Mouse (Mus musculus): Measurements from ENCODE around the gene Hlcs. TPM values are rescaled to one million over a fixed set of nuclear protein-coding genes. Genes with fewer than 3 reads are reported as not detected.

Hlcs gene
- total RNA-seq, 2 experiments from 2014 or later: 6.7 to 6.9 TPM

DNA sequence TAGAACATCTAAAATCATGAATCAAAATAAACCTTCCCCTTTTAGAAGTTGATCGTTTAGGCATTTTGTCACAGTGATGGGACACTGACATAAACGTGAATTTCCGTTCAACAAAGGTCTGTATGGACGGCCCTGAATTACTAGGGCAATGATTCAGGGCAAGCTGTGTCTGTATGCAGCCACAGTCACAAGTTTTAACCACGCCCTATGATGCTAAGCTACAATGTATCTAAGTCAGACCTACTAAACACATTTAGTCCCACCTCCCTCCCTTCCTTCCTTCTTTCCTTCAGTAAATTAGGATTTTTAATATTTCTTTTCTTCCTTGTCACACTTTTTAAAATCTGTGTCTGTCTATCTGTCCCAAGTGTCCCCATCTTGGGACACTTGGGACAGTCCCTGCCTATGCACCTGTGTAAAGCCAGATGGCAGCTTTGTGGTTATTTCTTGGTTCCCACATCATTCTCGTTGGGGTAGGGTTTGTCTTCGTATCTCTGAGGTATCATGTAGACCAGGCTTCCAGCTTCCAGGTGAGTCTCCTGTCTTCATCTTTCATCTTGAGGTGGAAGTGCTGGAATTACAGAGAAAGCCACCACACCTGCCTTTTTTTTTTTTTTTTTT lies 137.9 kb downstream of the Hlcs start:
- ATAC-seq (replicated peaks; ENCODE audit: poor library complexity, severe bottlenecking): no peak

DNA sequence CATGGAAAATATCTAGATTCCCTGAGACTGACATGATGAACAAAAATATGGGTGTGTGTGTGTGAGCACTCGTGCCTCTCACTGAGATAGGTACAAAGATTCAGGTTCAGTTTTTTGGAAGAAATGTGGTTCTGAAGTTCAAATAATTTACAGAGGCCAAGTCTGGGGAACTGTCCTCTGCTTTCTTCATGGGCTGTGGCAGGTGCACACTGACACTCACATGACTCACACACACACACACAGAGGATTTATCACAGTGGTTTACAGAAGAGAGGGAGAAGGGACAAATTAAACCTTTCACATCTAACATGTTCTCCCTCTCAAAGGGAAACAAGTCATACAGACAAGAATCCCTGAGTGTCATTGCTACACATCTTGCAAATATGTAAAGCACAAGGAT lies 140.0 kb downstream of the Hlcs start:
- ATAC-seq (replicated peaks; ENCODE audit: poor library complexity, severe bottlenecking): no peak

DNA sequence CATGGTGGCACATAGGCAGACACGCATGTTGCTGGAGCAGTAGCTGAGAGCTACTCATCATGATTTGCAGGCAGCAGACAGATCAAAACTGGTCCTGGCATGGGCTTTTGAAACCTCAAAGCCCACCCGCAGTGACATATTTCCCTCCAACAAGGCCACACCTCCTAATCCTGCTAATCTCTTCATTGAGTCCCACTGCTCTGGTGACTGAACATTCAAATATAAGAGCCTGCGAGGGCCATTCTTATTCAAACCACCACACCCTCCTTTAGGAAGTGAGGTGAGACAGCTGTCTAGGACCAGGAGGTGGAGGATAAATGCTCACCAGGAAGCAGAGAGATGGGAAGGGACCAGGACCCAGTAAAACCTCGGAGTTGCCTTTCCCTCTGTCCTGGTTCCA lies 143.2 kb downstream of the Hlcs start:
- ATAC-seq (replicated peaks; ENCODE audit: poor library complexity, severe bottlenecking): no peak

DNA sequence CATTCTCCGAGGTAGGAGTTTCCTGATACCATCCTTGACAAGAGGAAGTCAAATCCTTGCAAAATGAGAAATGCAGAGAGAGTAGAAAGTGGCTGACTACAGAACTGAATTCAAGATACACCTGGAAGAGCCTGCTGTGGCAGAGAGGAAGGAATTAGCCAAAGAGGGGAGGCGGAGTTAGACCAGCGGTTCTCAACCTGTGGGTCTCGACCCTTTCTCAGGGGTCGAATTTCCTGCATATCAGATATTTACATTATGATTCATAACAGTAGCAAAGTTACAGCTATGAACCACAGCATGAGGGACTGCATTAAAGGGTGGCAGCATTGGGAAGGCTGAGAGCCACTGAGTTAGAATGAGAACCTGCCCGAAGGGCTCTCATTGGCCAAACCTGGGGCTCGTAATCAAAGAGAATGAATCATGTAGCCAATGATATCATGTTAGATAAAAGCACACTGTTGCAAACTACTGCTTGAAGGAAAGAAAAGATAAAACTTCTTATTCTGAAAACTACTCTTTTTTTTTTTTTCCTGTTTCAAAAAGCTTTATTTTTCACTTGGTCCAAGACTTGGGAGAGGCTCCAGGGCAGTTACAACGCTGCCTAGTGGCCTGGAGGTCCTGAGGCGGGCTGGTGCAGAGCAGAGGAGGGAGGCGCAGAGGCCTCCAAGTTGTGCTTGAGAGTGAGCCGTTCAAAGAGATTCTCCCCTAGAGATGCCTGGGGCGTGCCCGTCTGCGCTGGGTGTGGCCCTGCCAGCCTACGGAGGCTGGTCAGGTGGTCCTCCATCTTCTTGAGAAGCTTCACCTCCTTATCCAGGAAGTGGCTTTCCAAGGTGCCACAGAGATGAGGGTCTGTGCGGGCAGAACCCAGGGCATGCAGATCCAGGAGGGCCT lies 144.5 kb downstream of the Hlcs start:
- no peak for ATAC-seq (replicated peaks; ENCODE audit: poor library complexity, severe bottlenecking)

DNA sequence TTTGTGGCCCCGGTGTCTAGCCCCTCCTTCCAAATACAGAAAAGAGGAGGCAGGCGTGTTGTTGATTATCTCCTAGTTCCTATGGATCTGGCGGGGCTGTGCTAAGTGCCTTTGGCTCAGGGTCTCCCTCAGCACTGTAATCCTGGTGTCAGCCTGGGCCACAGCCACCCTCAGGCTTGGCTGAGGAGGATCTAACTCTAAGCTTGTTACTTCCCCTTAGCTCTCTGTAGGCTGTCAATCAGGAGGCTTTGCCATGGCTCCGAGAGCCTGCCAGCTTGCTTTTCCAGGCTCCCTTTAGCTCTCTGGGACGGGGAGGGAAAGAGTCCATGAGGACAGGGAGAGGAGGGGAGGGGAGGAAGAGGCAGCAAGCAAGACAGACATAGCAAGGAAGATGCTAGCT lies 148.4 kb downstream of the Hlcs start:
- peak; percentile 44; the same call in 1 of the 2 replicates for ATAC-seq (replicated peaks; ENCODE audit: poor library complexity, severe bottlenecking)

DNA sequence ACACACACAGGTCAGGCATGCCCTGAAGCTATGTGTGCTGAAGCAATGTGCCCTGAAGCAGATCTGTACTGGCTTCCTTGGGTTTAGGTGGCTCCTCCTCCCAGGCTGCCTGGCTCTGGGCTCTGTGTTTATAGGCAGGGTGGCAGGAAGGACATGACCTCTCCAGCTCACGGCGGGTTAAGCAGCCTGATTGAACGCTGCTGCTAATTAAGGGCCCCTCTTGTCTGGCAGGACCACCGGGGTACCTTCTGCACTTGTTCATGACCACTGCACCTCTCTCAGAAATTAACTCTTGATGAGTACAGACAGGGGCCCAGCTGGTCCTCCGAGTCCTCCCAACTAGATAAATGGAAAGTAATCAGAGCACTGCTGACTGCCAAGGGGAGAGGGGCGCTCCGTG lies 149.1 kb downstream of the Hlcs start:
- no peak for ATAC-seq (replicated peaks; ENCODE audit: poor library complexity, severe bottlenecking)

DNA sequence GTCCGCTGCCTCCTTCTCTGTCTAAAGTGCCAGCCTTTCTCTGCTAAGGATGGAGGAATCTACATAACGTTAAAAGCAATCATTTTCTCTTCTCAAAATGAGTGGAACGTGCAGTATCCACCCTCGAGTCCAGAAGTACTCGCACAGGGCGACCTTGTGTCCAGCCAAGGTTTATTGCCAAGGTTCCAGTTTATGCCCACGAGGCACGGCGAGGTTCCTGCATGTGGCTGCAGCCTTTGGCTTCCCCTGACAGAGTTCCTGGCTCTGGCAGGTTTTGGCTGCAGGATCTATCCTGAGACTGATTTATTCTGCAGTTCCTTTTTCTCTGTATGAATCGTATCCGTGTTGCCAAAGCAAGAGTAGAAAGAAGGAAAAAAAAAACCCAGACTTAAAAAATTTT lies 150.3 kb downstream of the Hlcs start:
- ATAC-seq (replicated peaks; ENCODE audit: poor library complexity, severe bottlenecking): no peak

DNA sequence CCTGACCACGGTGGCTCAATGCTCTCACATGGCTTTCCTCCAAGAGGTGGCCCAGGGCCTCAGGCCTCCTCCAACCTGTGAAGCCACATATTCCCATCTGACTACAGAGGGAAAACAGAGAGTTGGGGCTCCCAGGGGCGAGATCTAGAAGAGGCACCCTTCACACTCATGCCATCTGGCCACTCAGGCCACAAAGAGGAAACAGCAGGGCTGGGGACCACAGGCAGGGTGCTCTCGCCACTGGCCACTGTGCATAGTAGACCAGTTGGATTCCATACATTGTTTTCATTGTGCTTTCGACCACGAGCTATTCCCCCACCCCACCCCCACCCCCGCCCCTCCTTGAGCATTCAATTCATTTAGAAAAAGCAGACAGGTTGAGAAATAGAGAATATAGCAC lies 151.4 kb downstream of the Hlcs start:
- ATAC-seq (replicated peaks; ENCODE audit: poor library complexity, severe bottlenecking): peak; percentile 27; the same call in 1 of the 2 replicates

DNA sequence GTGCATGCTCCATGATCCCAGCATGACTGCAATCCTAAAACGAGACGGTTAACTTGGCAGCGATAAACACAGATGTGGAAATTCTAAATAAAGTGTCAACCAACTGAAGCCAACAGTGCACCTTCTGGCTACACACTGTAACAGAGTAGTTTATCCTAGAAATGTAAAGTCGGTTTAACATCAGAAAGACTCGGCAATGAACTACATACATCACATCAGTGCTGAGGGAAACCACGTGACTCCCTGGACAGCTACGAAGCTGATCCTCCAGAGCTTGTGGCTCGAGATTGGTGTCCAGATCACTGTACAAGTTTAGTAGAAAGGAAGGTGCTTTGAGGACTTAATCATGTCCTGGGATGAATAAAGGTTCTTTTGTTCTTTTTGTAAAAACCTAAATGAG lies 155.6 kb downstream of the Hlcs start:
- no peak for ATAC-seq (replicated peaks; ENCODE audit: poor library complexity, severe bottlenecking)

DNA sequence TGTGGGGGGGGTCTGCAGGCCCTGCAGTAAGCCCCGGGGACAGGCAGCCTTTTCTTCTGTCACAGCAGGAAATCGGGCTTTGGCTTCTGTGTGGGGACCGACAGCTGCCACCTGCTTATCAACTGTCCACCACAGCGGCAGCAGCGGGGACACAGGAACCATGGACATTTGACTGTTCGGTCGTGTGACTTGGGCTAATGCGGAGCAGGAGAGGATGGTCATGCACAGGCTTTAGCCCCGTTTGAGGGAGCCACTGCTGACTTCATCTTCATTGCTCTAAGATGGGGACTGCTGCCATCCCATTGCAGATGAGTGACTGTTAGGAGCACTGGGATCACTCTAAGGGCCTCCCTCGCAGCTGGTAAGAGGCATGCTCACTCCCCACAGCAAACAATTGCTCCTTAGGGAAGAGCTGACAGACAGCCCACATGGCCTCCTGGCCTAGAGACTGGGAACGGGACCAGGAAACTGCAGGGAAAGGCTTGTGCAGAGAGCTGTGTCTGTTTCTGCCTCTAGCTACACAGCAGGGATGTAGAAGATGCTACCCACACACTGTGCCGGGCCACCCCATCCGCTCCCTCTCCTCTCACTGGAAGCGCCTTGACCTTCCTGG lies 158.2 kb downstream of the Hlcs start:
- no peak for ATAC-seq (replicated peaks; ENCODE audit: poor library complexity, severe bottlenecking)

DNA sequence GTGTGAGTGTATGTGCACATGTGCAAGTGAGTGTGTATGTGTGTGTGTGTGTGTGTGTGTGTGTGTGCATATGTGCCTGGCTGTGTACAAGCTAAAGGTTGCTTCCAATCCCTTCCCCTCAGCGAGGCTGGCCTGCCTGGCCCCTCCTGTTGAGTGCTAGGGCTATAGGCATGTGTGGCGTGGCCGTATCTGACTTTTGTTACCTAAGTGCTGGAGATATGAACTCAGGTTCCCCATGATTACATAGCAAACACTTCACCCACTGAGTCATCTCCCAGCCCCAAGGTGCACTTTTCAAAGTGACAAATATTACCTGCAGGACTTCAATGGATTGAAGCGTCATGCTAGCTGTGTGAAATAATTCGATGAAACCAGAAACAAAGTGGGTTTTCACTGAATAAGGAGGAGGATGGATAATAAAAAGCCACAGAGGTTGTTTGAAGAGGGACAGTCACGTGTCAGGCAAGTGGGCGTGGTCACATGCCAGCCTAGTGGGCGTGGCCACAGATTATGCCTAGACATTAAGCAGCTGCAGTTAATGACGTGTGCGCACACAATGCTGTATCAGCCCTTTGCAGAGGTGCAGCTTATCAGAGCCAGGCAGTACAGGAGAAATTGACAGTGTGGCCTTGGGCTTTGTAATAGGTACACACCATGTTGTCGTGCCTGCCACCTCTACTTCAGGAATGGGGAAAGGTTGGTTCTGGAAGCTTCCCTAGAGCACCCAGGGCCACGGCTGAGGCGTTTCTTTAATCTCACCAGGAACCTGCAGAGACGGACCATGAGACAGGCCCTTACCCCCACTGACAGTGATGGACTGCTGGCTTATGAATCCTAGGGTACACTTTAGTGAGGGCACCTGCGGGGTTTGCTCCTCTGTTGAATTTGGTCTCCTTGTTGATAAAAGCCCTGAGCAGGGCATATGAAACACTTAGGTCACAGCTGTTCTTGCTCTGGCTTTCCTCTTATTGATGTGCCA lies 163.0 kb downstream of the Hlcs start:
- peak; percentile 19; the same call in 1 of the 2 replicates for ATAC-seq (replicated peaks; ENCODE audit: poor library complexity, severe bottlenecking)

DNA sequence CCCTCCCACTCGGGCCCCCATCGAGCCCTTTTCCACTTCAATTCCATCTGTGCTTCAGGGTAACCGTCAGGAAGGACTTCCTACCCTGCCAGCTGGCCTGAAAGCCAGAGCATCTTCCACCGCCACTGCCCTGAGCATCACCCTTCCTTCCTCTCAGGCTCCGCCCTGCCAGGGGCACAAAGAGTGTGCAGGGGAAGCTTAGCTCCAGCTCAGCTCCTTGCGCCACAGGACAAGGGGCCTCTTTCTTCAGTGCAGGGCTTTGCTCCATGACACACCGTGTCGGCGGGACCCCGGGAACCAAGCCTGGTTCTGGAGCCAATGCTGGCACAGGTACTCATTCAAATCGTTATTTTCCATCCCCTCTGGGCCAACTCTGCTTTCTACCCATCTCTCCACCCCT lies 165.2 kb downstream of the Hlcs start:
- peak; percentile 85 for ATAC-seq (replicated peaks; ENCODE audit: poor library complexity, severe bottlenecking)

DNA sequence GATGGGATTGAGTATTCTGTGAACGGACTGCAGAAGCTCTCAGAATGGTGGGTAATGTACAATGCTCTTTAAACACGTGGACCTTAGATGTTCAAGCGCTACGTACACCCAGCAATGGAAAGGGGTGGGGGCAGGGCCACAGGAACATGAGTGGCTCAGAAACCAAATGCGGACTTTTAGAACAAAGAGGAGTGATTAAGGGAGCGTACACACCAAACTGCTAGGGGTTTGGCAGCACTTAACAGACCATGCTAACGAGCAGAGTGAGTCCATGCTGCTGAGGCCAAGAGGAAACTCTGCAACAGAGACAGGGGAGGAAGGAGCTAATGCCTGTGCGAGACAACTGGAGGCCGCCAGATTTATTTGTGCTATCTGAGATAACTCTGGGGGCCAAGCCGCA lies 170.0 kb downstream of the Hlcs start:
- ATAC-seq (replicated peaks; ENCODE audit: poor library complexity, severe bottlenecking): no peak

DNA sequence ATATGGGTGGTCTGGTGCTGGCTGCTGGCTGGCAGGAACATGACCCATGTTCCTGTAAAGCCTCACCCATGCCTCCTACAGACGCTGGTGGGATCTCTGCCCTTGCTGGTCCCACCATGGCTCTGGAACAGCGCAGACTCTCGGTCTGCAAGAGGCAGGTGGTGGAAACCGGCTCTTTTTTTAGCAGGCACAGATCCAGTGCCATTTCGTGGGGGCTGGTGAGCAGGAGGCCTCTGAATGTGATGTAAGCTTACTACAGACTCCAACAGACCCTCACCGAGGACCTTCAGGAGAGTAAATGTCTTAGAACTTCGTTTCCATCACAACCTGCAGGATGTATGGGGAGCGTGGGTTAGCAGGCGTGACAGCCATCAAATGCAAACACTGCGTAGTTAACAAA lies 172.6 kb downstream of the Hlcs start:
- ATAC-seq (replicated peaks; ENCODE audit: poor library complexity, severe bottlenecking): no peak

DNA sequence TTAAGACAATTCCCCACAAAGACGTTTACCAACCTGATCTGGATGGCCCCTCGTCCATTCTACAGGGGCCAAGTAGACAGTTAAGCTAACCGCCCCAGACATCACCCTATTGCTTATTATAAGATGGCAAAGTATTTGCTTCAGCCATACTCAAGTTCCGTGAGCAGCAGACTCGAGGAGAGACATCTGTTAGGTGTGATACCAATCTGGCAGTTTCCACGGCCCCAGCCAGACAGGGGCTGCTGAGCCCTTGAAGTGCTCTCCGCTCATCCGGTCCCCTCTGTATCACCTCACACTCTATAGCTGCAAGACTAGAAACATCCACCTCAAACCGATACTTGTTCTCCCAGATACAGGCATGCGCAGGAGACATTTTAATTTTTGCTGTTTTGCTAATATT lies 179.2 kb downstream of the Hlcs start:
- no peak for ATAC-seq (replicated peaks; ENCODE audit: poor library complexity, severe bottlenecking)

DNA sequence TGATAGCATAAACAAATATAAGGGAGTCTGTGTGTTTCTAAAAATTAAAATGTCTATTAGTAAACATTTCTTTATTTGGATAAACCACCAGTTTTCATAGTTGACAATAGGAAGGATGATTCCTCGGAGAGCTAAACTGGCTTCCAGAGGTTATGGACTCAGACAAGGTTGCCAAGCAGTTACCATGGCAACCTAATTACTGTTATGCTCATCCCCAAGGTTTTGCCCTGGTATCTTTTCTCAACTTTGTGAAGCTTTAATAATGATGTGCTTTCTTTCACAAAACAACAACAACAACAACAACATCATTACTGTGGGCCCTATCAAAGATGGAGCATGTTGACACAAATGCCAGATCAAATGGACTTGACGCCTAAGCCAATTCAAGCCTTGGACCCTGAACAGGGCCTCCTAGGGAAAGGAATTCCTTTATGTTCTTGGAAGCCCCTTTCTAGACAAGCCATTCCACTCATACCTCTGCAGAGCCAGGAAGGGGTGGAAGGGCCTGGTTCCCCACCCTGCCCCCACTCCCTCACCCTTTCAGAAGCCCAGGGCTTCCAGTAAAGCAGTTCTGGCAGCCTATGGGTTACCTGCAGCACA lies 185.0 kb downstream of the Hlcs start:
- no peak for ATAC-seq (replicated peaks; ENCODE audit: poor library complexity, severe bottlenecking)

DNA sequence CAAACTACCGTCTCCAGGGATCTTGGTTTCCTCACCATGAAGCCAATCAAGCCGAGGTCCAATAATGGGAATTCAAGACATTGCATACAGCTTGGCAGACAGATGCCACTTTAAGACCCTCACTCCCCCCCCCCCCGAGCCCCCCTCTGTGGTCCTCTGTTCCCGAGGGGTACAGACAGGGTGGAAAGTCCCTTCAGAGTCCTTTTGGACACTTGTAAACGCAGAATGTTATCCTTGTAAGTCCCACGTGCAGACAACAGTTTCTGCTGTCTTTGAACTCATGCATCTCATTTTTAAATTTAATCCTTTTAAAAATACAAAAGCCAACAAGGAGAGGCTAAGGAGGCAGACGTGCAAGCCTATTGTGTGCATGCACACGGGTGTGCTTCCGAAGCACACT lies 187.2 kb downstream of the Hlcs start:
- ATAC-seq (replicated peaks; ENCODE audit: poor library complexity, severe bottlenecking): no peak

DNA sequence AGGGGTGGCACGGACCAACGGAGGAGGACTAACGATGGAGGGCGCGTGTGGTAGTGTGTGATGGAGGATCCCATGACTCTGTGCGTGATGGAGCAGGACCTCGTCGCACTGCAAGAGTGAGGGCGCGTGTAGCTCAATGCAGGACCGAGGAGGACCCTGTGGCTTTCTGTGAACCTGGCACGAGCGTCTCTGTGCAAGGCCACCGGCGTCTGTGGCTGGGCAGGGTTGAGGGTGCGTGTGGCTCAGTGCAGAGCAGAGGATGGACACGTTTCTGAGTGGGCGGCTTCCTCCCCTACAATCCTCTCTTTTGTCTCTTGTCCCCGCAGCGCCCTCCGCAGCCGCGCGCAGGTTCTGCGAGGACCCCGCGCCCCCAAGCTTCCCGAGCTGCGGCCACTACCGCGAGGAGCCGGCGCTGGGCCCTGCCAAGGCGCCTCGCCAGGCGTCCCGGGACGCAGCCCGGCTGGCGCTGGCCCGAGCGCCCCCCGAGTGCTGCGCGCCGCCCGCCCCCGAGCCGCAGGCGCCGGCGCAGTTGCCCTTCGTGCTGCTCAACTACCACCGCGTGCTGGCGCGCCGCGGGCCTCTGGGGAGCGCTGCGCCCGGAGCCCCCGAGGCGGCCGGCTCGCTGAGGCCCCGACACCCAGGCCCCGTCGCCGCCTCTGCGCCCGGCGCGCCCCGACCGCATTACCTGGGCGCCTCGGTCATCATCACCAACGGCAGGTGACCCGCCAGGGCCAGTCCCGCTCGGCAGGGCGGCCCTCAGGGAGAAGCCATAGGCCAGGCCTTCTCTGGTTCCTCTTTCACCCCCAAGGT lies 188.0 kb downstream of the Hlcs start:
- ATAC-seq (replicated peaks; ENCODE audit: poor library complexity, severe bottlenecking): peak; percentile 38

DNA sequence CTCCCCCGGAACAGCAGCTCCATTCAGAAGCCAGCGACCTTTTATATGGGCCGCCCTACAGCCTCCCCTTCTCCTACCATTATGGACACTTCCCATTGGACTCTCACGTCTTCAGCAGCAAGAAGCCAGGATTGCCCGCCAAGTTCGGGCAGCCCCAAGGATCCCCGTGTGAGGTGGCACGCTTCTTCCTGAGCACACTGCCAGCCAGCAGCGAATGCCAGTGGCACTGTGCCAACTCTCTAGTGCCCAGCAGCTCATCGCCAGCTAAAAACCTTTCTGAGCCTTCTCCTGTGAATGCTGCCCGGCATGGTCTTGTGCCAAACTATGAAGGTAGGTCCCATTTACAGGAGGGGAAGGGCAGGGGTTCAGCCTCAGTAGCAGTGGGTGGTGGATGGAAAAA lies 190.1 kb downstream of the Hlcs start:
- no peak for ATAC-seq (replicated peaks; ENCODE audit: poor library complexity, severe bottlenecking)

All from granulocyte monocyte progenitor cell, adult 5-6 weeks (primary cell).